Mouse (Mus musculus): ENCODE measurements at regions not wholly inside any gene's neighbourhood (a gene's known extent, or its start where the extent isn't known, plus 50 kb on each side); places are given as distances from the start of the nearest gene placed in this dataset.

DNA sequence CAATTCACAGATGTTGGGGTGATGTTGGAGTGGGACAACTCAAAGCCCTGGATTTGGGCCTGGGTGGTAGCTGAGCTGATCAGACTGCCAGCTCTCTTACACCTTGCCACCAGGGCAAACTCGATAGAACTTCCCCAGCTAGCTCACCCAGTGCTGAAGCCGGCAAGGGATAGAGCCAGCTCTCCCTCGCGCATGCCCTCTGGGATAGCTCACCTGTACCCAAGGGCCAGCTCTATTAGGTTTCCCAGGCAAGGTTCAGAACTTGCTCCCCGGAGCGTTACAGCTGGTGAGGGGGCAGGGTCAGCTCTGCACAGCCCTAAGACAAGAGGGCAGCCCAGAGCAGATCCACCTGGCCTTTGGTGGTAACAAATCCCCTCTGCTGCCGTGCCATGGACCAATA lies 54.1 kb upstream of the 1700012A03Rik start:
- WGBS, result 91% methylated on average over 7 of the region's 7 CpGs
- Histone ChIP-seq H3K36me3 (ENCODE audit: control insufficient read depth, insufficient read depth, low read length) (no peaks in the 10 kb centered on the region), H3K27ac (ENCODE audit: control insufficient read depth, insufficient read depth, low read length) (no peak overlapping the region), H3K4me3 (ENCODE audit: control insufficient read depth, insufficient read depth, low read length) (no peak overlapping the region), H3K27me3 (ENCODE audit: control insufficient read depth, insufficient read depth, low read length) (no peaks in the 10 kb centered on the region), H3K4me1 (replicated peaks; ENCODE audit: control insufficient read depth, insufficient read depth, low read length) (no peaks in the 10 kb centered on the region)
- no peak for TF ChIP-seq CTCF (IDR thresholded peaks at IDR 0.05; ENCODE audit: borderline replicate concordance, control insufficient read depth, extremely low read depth, insufficient read depth, low read length, poor library complexity)
- TF ChIP-seq POLR2A (IDR thresholded peaks at IDR 0.05; ENCODE audit: control insufficient read depth, extremely low read depth, insufficient read depth, low read length, poor library complexity), result no peak
- no peak for DNase-seq

DNA sequence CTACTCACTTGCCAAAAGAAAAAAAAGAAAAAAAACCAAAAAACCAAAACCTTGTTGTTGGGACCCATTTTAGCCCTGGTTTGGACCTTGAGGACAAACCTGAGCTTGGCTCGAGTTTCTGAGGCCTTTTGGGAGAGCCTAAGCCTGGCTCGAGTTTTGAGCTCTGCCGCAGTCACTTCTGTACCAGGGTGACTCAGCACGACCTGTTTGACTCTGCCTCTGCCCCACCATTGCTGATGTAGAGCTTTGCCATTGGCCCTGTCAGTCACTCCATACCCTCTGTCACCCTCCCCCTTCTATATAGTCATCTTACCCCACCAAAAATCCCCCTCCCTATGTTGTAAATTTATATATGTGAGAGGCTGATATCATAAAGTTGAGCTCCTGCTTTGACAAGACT lies 54.8 kb upstream of the 1700012A03Rik start:
- no peak overlapping the region for H3K4me3 ChIP-seq (ENCODE audit: control insufficient read depth, insufficient read depth, low read length)
- WGBS, result 78% methylated on average over 4 of the region's 4 CpGs
- no peak overlapping the region for H3K27ac ChIP-seq (ENCODE audit: control insufficient read depth, insufficient read depth, low read length)
- H3K4me1 ChIP-seq (replicated peaks; ENCODE audit: control insufficient read depth, insufficient read depth, low read length), result no peaks in the 10 kb centered on the region
- H3K27me3 ChIP-seq (ENCODE audit: control insufficient read depth, insufficient read depth, low read length), result no peaks in the 10 kb centered on the region
- no peak for TF ChIP-seq POLR2A (IDR thresholded peaks at IDR 0.05; ENCODE audit: control insufficient read depth, extremely low read depth, insufficient read depth, low read length, poor library complexity)
- TF ChIP-seq CTCF (IDR thresholded peaks at IDR 0.05; ENCODE audit: borderline replicate concordance, control insufficient read depth, extremely low read depth, insufficient read depth, low read length, poor library complexity), result no peak
- no peak for DNase-seq
- H3K36me3 ChIP-seq (ENCODE audit: control insufficient read depth, insufficient read depth, low read length), result no peaks in the 10 kb centered on the region

DNA sequence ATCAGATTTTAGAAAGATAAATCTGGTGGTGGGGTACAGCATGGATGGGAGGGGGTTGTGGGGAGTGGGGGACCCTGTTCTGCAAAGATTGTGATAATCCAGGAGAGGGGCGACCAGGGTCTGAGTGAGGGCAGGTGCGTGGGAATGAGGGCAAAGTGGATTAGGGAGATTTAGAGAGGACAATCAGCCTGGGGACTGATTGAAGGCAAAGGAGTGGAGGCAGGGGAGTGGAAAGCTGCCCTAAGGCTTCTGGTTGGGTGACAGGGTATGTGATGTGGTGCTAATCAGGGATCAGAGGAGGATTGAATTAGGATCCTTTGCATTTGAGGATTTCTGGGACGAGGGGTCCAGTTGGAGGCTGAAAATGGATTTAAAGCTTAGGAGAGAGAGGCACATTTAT lies 64.3 kb upstream of the 1700012A03Rik start:
- Histone ChIP-seq H3K4me1 (replicated peaks; ENCODE audit: control insufficient read depth, insufficient read depth, low read length) (no peaks in the 10 kb centered on the region), H3K4me3 (ENCODE audit: control insufficient read depth, insufficient read depth, low read length) (no peak overlapping the region), H3K36me3 (ENCODE audit: control insufficient read depth, insufficient read depth, low read length) (no peaks in the 10 kb centered on the region), H3K27ac (ENCODE audit: control insufficient read depth, insufficient read depth, low read length) (no peak overlapping the region), H3K27me3 (ENCODE audit: control insufficient read depth, insufficient read depth, low read length) (no peaks in the 10 kb centered on the region)
- TF ChIP-seq POLR2A (IDR thresholded peaks at IDR 0.05; ENCODE audit: control insufficient read depth, extremely low read depth, insufficient read depth, low read length, poor library complexity), result no peak
- TF ChIP-seq CTCF (IDR thresholded peaks at IDR 0.05; ENCODE audit: borderline replicate concordance, control insufficient read depth, extremely low read depth, insufficient read depth, low read length, poor library complexity), result no peak
- 67% methylated on average over 3 of the region's 3 CpGs for WGBS
- no peak for DNase-seq

DNA sequence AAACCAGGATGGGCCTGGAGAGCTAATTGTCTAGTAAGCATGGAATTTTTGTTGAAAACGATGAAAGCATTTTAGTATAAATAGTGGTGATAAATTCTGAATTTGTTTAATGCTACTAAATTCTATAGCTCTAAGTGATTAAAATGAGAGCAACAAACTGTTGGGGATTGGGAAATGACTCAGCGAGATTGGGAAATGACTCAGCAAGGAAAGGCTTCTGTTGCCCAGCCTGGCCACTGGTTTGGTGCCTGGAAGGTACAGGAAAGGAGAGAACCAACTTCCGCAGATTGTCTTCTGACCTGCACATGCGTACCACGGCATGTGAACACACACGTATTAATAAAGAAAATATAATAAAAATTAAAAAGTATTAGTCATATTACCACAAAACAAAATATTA lies 73.3 kb upstream of the 1700012A03Rik start:
- Histone ChIP-seq H3K36me3 (ENCODE audit: control insufficient read depth, insufficient read depth, low read length) (no peaks in the 10 kb centered on the region), H3K27me3 (ENCODE audit: control insufficient read depth, insufficient read depth, low read length) (no peaks in the 10 kb centered on the region), H3K27ac (ENCODE audit: control insufficient read depth, insufficient read depth, low read length) (no peak overlapping the region), H3K4me3 (ENCODE audit: control insufficient read depth, insufficient read depth, low read length) (no peak overlapping the region), H3K4me1 (replicated peaks; ENCODE audit: control insufficient read depth, insufficient read depth, low read length) (no peaks in the 10 kb centered on the region)
- WGBS, result 85% methylated on average over 6 of the region's 6 CpGs
- no peak for DNase-seq
- TF ChIP-seq CTCF (IDR thresholded peaks at IDR 0.05; ENCODE audit: borderline replicate concordance, control insufficient read depth, extremely low read depth, insufficient read depth, low read length, poor library complexity), result no peak
- no peak for TF ChIP-seq POLR2A (IDR thresholded peaks at IDR 0.05; ENCODE audit: control insufficient read depth, extremely low read depth, insufficient read depth, low read length, poor library complexity)

DNA sequence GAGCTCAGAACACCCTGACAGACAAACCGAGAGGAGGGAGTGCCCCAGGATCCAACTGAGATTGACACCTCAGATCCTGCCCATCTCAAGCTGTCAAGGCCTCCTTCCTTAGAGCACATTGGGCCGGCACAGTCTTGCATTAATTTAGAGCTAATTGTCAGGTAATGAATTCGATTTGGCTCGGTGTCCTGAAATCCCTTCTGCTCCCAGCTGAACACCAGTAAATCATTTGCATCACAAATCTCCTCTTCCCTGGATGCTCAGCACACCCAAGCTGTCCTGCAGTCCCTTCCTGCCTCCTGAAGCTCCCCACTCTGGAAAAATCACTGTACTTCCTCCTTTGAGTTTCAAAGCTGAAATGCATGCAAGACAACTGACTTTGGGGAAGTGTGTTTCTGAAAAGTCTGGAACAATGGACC lies 102.0 kb upstream of the 1700012A03Rik start:
- 44% methylated on average over 4 of the region's 4 CpGs for WGBS
- H3K4me3 ChIP-seq (ENCODE audit: control insufficient read depth, insufficient read depth, low read length), result no peak overlapping the region
- TF ChIP-seq CTCF (IDR thresholded peaks at IDR 0.05; ENCODE audit: borderline replicate concordance, control insufficient read depth, extremely low read depth, insufficient read depth, low read length, poor library complexity) (no peak), POLR2A (IDR thresholded peaks at IDR 0.05; ENCODE audit: control insufficient read depth, extremely low read depth, insufficient read depth, low read length, poor library complexity) (no peak)
- no peaks in the 10 kb centered on the region for H3K27me3 ChIP-seq (ENCODE audit: control insufficient read depth, insufficient read depth, low read length)
- H3K27ac ChIP-seq (ENCODE audit: control insufficient read depth, insufficient read depth, low read length), result no peak overlapping the region
- no peaks in the 10 kb centered on the region for H3K36me3 ChIP-seq (ENCODE audit: control insufficient read depth, insufficient read depth, low read length)
- no peak for DNase-seq
- H3K4me1 ChIP-seq (replicated peaks; ENCODE audit: control insufficient read depth, insufficient read depth, low read length), result no peaks in the 10 kb centered on the region

DNA sequence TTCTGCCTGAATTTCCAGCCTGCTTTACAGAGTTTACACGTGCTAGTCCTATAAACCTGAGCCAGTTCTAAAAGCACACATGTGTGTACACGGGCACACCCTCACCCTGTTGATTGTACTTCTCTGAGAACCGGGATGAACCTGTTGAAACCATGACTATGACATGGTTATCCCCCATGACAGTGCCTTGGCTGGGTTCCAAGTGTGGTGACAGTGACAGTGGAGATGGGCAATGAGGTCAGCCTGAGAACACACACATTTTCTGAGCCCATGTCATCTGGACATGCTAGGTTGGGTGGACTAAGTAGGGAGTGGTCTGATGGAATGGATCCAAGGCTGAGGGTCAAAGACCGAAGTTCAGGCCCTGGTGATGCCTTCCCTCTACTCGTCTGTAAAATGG lies 103.5 kb upstream of the 1700012A03Rik start:
- H3K36me3 ChIP-seq (ENCODE audit: control insufficient read depth, insufficient read depth, low read length), result no peaks in the 10 kb centered on the region
- H3K27me3 ChIP-seq (ENCODE audit: control insufficient read depth, insufficient read depth, low read length), result no peaks in the 10 kb centered on the region
- DNase-seq, result no peak
- no peaks in the 10 kb centered on the region for H3K4me1 ChIP-seq (replicated peaks; ENCODE audit: control insufficient read depth, insufficient read depth, low read length)
- no peak overlapping the region for H3K27ac ChIP-seq (ENCODE audit: control insufficient read depth, insufficient read depth, low read length)
- TF ChIP-seq POLR2A (IDR thresholded peaks at IDR 0.05; ENCODE audit: control insufficient read depth, extremely low read depth, insufficient read depth, low read length, poor library complexity) (no peak), CTCF (IDR thresholded peaks at IDR 0.05; ENCODE audit: borderline replicate concordance, control insufficient read depth, extremely low read depth, insufficient read depth, low read length, poor library complexity) (no peak)
- WGBS, result 86% methylated on average over 5 of the region's 5 CpGs
- H3K4me3 ChIP-seq (ENCODE audit: control insufficient read depth, insufficient read depth, low read length), result no peak overlapping the region

DNA sequence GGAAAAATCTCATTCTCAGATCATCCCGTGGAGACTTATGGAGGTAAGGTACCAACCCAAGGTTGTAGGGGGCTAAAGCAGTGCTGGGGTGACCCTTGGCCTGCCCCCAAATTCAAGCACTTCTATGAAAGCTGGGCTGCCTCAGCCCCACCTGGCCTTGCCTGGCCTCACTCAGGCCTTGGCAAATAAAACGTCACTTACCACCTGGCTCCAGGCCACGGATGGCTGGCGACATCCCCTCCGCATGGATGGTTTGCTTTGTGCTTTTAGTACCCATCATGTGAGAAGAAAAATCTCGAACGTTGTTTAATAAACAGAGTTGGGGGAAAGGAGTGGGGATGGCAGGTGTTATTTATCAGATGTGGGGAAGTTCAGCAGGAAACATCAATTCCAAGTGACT lies 104.7 kb upstream of the 1700012A03Rik start:
- Histone ChIP-seq H3K27ac (ENCODE audit: control insufficient read depth, insufficient read depth, low read length) (no peak overlapping the region), H3K36me3 (ENCODE audit: control insufficient read depth, insufficient read depth, low read length) (no peaks in the 10 kb centered on the region), H3K4me1 (replicated peaks; ENCODE audit: control insufficient read depth, insufficient read depth, low read length) (no peaks in the 10 kb centered on the region), H3K4me3 (ENCODE audit: control insufficient read depth, insufficient read depth, low read length) (no peak overlapping the region), H3K27me3 (ENCODE audit: control insufficient read depth, insufficient read depth, low read length) (no peaks in the 10 kb centered on the region)
- no peak for TF ChIP-seq CTCF (IDR thresholded peaks at IDR 0.05; ENCODE audit: borderline replicate concordance, control insufficient read depth, extremely low read depth, insufficient read depth, low read length, poor library complexity)
- TF ChIP-seq POLR2A (IDR thresholded peaks at IDR 0.05; ENCODE audit: control insufficient read depth, extremely low read depth, insufficient read depth, low read length, poor library complexity), result no peak
- DNase-seq, result no peak
- 91% methylated on average over 7 of the region's 7 CpGs for WGBS
